Mouse (Mus musculus): ENCODE data around the gene Sema5a. TPM values are rescaled to one million over a fixed set of nuclear protein-coding genes. Genes with fewer than 3 reads are reported as not detected.

The Sema5a gene
- 5.2 TPM for polyA plus RNA-seq (2015; fragmentation: Illumina TruSeq; extraction: RNeasy Lipid Tissue Mini Kit (QIAGEN cat#74804); ENCODE audit: insufficient read depth, low read depth, low replicate concordance)

GRCm38 (mm10) chr15:32244344-32244955 is at the start of gene Sema5a:
Gene Sema5a (plus strand): TSS chr15:32244810.

Other genes starting within 250 kb of the Sema5a start
- gene Tas2r119, start 67.5 kb upstream of the Sema5a start, polyA plus RNA-seq (2015; fragmentation: Illumina TruSeq; extraction: RNeasy Lipid Tissue Mini Kit (QIAGEN cat#74804); ENCODE audit: insufficient read depth, low read depth, low replicate concordance) = not detected